Mouse (Mus musculus) bone marrow, adult 2 months (tissue): Measurements from ENCODE around the gene Ephb2.

ENCODE experiments used
- CTCF ChIP-seq: fragments of 200-500 bp; IDR thresholded peaks from 2 replicates; pipeline ENCODE4 v1.5.1; 2011; ENCODE audit warnings: low read length, control low read depth; ENCODE audit not compliant: control insufficient read depth, insufficient read depth
- POLR2A ChIP-seq: fragments of 200-500 bp; IDR thresholded peaks from 2 replicates; pipeline ENCODE4 v1.6.1; 2011; ENCODE audit warnings: low read depth, mild to moderate bottlenecking, control low read depth, low read length, borderline replicate concordance; ENCODE audit not compliant: control insufficient read depth

DNA sequence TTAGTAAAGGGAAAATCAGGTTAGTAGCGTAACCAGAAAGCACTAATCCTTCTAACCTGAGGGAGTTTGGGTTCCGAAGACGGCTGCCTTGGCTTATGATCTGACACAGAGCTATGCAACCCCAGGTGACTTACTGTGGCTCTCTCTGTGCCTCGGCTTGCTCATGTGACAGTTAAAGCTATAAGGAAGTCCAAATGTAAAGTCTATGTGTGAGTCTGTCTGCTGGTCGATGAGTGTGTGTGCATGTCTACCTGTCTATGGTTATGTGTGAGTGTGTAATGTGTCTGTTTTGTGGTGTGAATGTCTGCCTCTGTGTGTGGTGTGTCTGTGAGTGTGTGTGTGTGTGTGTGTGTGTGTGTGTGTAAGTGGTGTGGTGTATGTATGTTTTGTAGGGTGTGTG is 33.8 kb downstream of the Ephb2 start:
- TF ChIP-seq CTCF (no peak), POLR2A (no peak)
